Mouse (Mus musculus) stomach, embryonic 14.5 days (tissue): ENCODE measurements at regions not wholly inside any gene's neighbourhood (a gene's known extent, or its start where the extent isn't known, plus 50 kb on each side); places are given as distances from the start of the nearest gene placed in this dataset.

Source experiments
- ATAC-seq: fragments of 200-750 bp; cut with Nextera tagmentation; 2 replicates; pipeline ENCODE4 v1.8.0; 2017; ENCODE audit warnings: low read depth, moderate TSS enrichment; ENCODE audit not compliant: insufficient number of reproducible peaks, insufficient read depth, low FRiP score
- H3K27ac ChIP-seq: fragments of 300-500 bp; sonication (generic); 2 replicates; pipeline ENCODE4 v1.5.1; 2014; ENCODE audit warnings: mild to moderate bottlenecking, low read length, moderate library complexity, mixed read lengths
- H3K27me3 ChIP-seq: fragments of 300-500 bp; sonication (generic); 2 replicates; pipeline ENCODE4 v1.6.1; 2014; ENCODE audit warnings: low read length, control low read depth, mixed read lengths; ENCODE audit not compliant: control insufficient read depth, insufficient read depth
- H3K36me3 ChIP-seq: fragments of 300-500 bp; sonication (generic); 2 replicates; pipeline ENCODE4 v1.6.1; 2014; ENCODE audit warnings: mild to moderate bottlenecking, control low read depth, low read length, moderate library complexity, mixed read lengths; ENCODE audit not compliant: control insufficient read depth, insufficient read depth
- H3K4me1 ChIP-seq: fragments of 300-500 bp; sonication (generic); 2 replicates; pipeline ENCODE4 v1.6.1; 2014; ENCODE audit warnings: low read length, control low read depth, mixed read lengths; ENCODE audit not compliant: control insufficient read depth, insufficient read depth
- H3K4me2 ChIP-seq: fragments of 300-500 bp; sonication (generic); replicated peaks from 2 replicates; pipeline ENCODE4 v1.6.1; 2014; ENCODE audit warnings: low read depth, low read length, control low read depth
- H3K4me3 ChIP-seq: fragments of 300-500 bp; sonication (generic); 2 replicates; pipeline ENCODE4 v1.5.1; 2014; ENCODE audit warnings: low read depth, low read length, control low read depth
- H3K9ac ChIP-seq: fragments of 300-500 bp; sonication (generic); replicated peaks from 2 replicates; pipeline ENCODE4 v1.6.1; 2014; ENCODE audit warnings: low read depth, mild to moderate bottlenecking, control low read depth, low read length, moderate library complexity, mixed read lengths
- H3K9me3 ChIP-seq: fragments of 300-500 bp; sonication (generic); 2 replicates; pipeline ENCODE4 v1.6.1; 2016; ENCODE audit warnings: low read depth, low read length, control low read depth; ENCODE audit not compliant: control insufficient read depth
- WGBS: fragments of 180-500 bp; shearing (Covaris S2); extraction: QIAGEN DNeasy Blood & Tissue Kit; methylation state at CpG from one replicate; pipeline ENCODE4 v1.1.7; 2014; 5-methylcytosine and 5-hydroxymethylcytosine counted together

GRCm38 (mm10) chr2:172770061-172770460 is 170.1 kb downstream of the Bmp7 start:
- H3K9ac ChIP-seq = no peak overlapping the region
- H3K4me1 ChIP-seq = no peaks in the 10 kb centered on the region
- 72% methylated on average over 6 of the region's 6 CpGs for WGBS
- H3K4me3 ChIP-seq = no peak overlapping the region
- H3K9me3 ChIP-seq = no peaks in the 10 kb centered on the region
- no peaks in the 10 kb centered on the region for H3K36me3 ChIP-seq
- H3K27ac ChIP-seq = no peak overlapping the region
- no peaks in the 10 kb centered on the region for H3K27me3 ChIP-seq
- H3K4me2 ChIP-seq = no peak overlapping the region
- no peak for ATAC-seq

- H3K4me3 ChIP-seq = no peak overlapping the region
- H3K9ac ChIP-seq = no peak overlapping the region
- no peaks in the 10 kb centered on the region for H3K36me3 ChIP-seq
- H3K4me1 ChIP-seq = no peaks in the 10 kb centered on the region
- H3K4me2 ChIP-seq = no peak overlapping the region
- ATAC-seq = no peak
- no peaks in the 10 kb centered on the region for H3K9me3 ChIP-seq
- no peak overlapping the region for H3K27ac ChIP-seq
- WGBS = 84% methylated on average over 14 of the region's 14 CpGs
- H3K27me3 ChIP-seq = no peaks in the 10 kb centered on the region
Observed at GRCm38 (mm10) chr2:172770606-172771005, 169.5 kb downstream of the Bmp7 start.

- H3K36me3 ChIP-seq = no peaks in the 10 kb centered on the region
- H3K9ac ChIP-seq = no peak overlapping the region
- ATAC-seq = no peak
- no peak overlapping the region for H3K4me2 ChIP-seq
- H3K27ac ChIP-seq = no peak overlapping the region
- no peaks in the 10 kb centered on the region for H3K27me3 ChIP-seq
- WGBS = 0% methylated on average over 2 of the region's 2 CpGs
- no peak overlapping the region for H3K4me3 ChIP-seq
- no peaks in the 10 kb centered on the region for H3K4me1 ChIP-seq
- H3K9me3 ChIP-seq = no peaks in the 10 kb centered on the region
Observed at GRCm38 (mm10) chr2:172773176-172773575, 166.9 kb downstream of the Bmp7 start.

GRCm38 (mm10) chr2:172776485-172776884 is 163.6 kb downstream of the Bmp7 start:
- no peak for ATAC-seq
- WGBS = 37% methylated on average over 12 of the region's 12 CpGs
- no peaks in the 10 kb centered on the region for H3K36me3 ChIP-seq
- no peak overlapping the region for H3K4me2 ChIP-seq
- no peak overlapping the region for H3K27ac ChIP-seq
- H3K9ac ChIP-seq = no peak overlapping the region
- no peak overlapping the region for H3K4me3 ChIP-seq
- no peaks in the 10 kb centered on the region for H3K4me1 ChIP-seq
- no peaks in the 10 kb centered on the region for H3K9me3 ChIP-seq
- no peaks in the 10 kb centered on the region for H3K27me3 ChIP-seq

GRCm38 (mm10) chr2:172777774-172778173 is 162.3 kb downstream of the Bmp7 start:
- no peaks in the 10 kb centered on the region for H3K27me3 ChIP-seq
- no peak overlapping the region for H3K27ac ChIP-seq
- no peaks in the 10 kb centered on the region for H3K4me1 ChIP-seq
- H3K9ac ChIP-seq = no peak overlapping the region
- H3K9me3 ChIP-seq = no peaks in the 10 kb centered on the region
- H3K4me2 ChIP-seq = no peak overlapping the region
- H3K36me3 ChIP-seq = no peaks in the 10 kb centered on the region
- ATAC-seq = no peak
- no peak overlapping the region for H3K4me3 ChIP-seq
- WGBS = 67% methylated on average over 2 of the region's 2 CpGs

- H3K9me3 ChIP-seq = peaks cover 8% of the 10 kb centered on the region; the same call in 1 of the 2 replicates
- 20% methylated on average over 5 of the region's 5 CpGs for WGBS
- no peak overlapping the region for H3K4me3 ChIP-seq
- H3K27me3 ChIP-seq = no peaks in the 10 kb centered on the region
- H3K36me3 ChIP-seq = no peaks in the 10 kb centered on the region
- H3K9ac ChIP-seq = no peak overlapping the region
- no peaks in the 10 kb centered on the region for H3K4me1 ChIP-seq
- no peak for ATAC-seq
- no peak overlapping the region for H3K4me2 ChIP-seq
- H3K27ac ChIP-seq = no peak overlapping the region
Observed at GRCm38 (mm10) chr2:172779096-172779495, 161.0 kb downstream of the Bmp7 start.

- H3K9me3 ChIP-seq = peaks cover 8% of the 10 kb centered on the region; the same call in 1 of the 2 replicates
- no peak overlapping the region for H3K4me2 ChIP-seq
- no peak overlapping the region for H3K27ac ChIP-seq
- H3K4me1 ChIP-seq = no peaks in the 10 kb centered on the region
- no peaks in the 10 kb centered on the region for H3K36me3 ChIP-seq
- 65% methylated on average over 10 of the region's 10 CpGs for WGBS
- ATAC-seq = no peak
- no peak overlapping the region for H3K4me3 ChIP-seq
- H3K9ac ChIP-seq = no peak overlapping the region
- peaks cover under 1% of the 10 kb centered on the region; the same call in 1 of the 2 replicates for H3K27me3 ChIP-seq
Observed at GRCm38 (mm10) chr2:172782686-172783085, 157.4 kb downstream of the Bmp7 start.

- no peaks in the 10 kb centered on the region for H3K36me3 ChIP-seq
- H3K9ac ChIP-seq = no peak overlapping the region
- 39% methylated on average over 2 of the region's 2 CpGs for WGBS
- ATAC-seq = no peak
- no peak overlapping the region for H3K4me3 ChIP-seq
- H3K9me3 ChIP-seq = peaks cover 8% of the 10 kb centered on the region; the same call in 1 of the 2 replicates
- 0 out of 2 replicates have a peak, but pooled peaks cover 3% of the 10 kb centered on the region for H3K4me1 ChIP-seq
- H3K4me2 ChIP-seq = no peak overlapping the region
- H3K27ac ChIP-seq = no peak overlapping the region
- peaks cover 16% of the 10 kb centered on the region; the same call in 1 of the 2 replicates for H3K27me3 ChIP-seq
Observed at GRCm38 (mm10) chr2:172786297-172786696, 153.8 kb downstream of the Bmp7 start.
